Mouse (Mus musculus): ENCODE measurements around the gene Tmem179.

DNA sequence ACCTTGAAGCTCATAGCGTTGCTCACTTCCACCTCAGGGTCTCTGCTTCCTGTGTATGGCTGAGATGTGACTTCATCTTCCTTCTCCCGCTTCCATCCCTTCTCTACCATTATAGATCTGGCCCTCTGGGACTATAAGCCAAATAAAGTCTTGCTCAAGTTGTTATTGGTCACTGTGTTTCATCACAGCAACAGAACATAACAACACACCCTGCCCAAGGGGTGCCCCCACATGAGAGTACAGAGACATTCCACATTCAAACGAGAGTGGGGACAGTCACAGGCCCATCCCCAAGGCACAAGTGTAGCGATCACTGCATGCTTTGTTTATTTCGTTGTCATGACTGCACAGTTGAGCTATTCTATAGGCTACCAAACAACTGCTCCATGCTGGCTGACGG lies 20.7 kb upstream of the Tmem179 start:
- TF ChIP-seq GATA1 (IDR thresholded peaks at IDR 0.05; ENCODE audit: borderline replicate concordance, low read length) = no peak
- no peak for TF ChIP-seq FLI1 (IDR thresholded peaks at IDR 0.05; ENCODE audit: low read length)
